ENCODE assay signal across 13 mouse cellular contexts in the genomic region with DNA sequence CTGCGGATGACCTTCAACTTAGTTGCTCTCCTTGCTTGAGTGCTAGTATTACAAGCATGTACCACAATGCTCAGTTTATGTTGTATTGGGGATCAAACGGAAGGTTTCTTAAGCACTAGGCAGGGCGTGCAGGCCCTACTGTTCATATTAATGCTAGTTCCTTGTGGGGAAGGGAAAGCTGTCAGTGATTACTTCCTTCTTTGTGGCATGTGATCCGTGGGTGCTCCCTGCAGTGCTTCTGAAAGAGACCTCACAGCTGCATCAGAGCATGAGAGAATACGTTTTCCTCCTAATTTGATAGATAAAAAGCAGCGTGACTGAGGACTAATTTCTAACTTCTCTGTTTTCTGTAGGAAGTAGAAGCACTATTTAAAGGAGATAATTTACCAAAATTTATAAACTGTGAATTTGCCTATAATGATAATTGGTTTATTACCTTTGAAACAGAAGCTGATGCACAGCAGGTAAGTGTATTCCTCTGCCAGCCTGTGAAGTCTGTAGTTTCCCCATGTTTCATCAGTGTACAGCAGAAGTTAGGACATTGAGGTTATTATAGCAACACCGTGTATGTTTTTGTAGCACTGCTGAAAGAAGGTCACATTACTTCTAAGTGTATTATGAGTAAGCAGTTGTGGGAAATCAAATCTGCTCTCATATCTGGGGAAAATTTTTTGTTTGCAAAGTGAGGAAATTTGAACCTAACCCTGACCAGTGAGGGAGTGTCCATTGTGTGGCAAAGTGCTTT. TPM values are rescaled to one million over a fixed set of nuclear protein-coding genes. Genes with fewer than 3 reads are reported as not detected.
DNase-seq lines count a peak whose midpoint lies in the region; TF ChIP-seq lines count a peak whose summit lies in the region.
"Had no signal": no experiment of that assay in that cellular context is flagged by ENCODE, and none has a peak within 500 bp of the region (broad histone marks: within the 10 kb centered on the region; RNA-seq: fewer than 3 reads in every experiment).

No protein-coding gene starts in this region.

- no peaks in the 10 kb centered on the region for H3K4me1 ChIP-seq in liver, adult 2 months (ENCODE audit: control insufficient read depth, insufficient read depth, low read length)
- H3K4me1 ChIP-seq in brown adipose tissue, adult 24 weeks (ENCODE audit: control insufficient read depth, insufficient read depth, insufficient read length, low read length): peaks cover 2% of the 10 kb centered on the region; the same call in 1 of the 2 replicates
- H3K4me1 ChIP-seq in olfactory bulb, adult 2 months (ENCODE audit: control insufficient read depth, insufficient read depth, low read length): 0 out of 2 replicates have a peak, but pooled peaks cover 2% of the 10 kb centered on the region

- TF ChIP-seq POLR2A in liver, adult 2 months (IDR thresholded peaks at IDR 0.05; ENCODE audit: extremely low read depth, insufficient read depth, low read length): no peak
- no peak for TF ChIP-seq POLR2A in olfactory bulb, adult 2 months (IDR thresholded peaks at IDR 0.05; ENCODE audit: insufficient read depth, low read depth, low read length)

- H3K9ac ChIP-seq in liver, adult 2 months (ENCODE audit: low read depth, low read length): no peak overlapping the region
- H3K9ac ChIP-seq: limb, embryonic 12.5 days had no signal

- DNase-seq in liver, adult 2 months (ENCODE audit: extremely low read depth, low read depth, low spot score): peak; percentile 26
- DNase-seq in liver (no peak), MEL-GATA-1-ER (ENCODE audit: extremely low read depth, low read depth) (peak; percentile 31)
- no peak for DNase-seq in right cerebral cortex, postnatal 10 days (ENCODE audit: low spot score in 2 of 2)
- no peak for DNase-seq in spleen, postnatal 4 days (ENCODE audit: low spot score in 2 of 2)
- DNase-seq in adrenal gland, adult 2 months: no peak
- DNase-seq: cerebellum, adult 8-10 months; gastrocnemius, postnatal 25 days; kidney, adult 18-20 months; right cerebral cortex, adult 18-20 months had no signal

- no peak overlapping the region for H3K4me3 ChIP-seq in liver, adult 2 months (ENCODE audit: insufficient read depth, low read depth, low read length)
- H3K4me3 ChIP-seq in brown adipose tissue, adult 24 weeks (ENCODE audit: insufficient read depth, low read depth, low read length): no peak overlapping the region
- H3K4me3 ChIP-seq in olfactory bulb, adult 2 months (ENCODE audit: insufficient read depth, low read depth, low read length): no peak overlapping the region
- H3K4me3 ChIP-seq: limb, embryonic 12.5 days had no signal

- 85% methylated on average over 7 of the region's 7 CpGs for WGBS in liver, adult 2 months
- WGBS in olfactory bulb, adult 2 months: 30% methylated on average over 7 of the region's 7 CpGs

- TF ChIP-seq CTCF in liver, adult 2 months (IDR thresholded peaks at IDR 0.05; ENCODE audit: low read depth, low read length): no peak
- TF ChIP-seq CTCF in olfactory bulb, adult 2 months (IDR thresholded peaks at IDR 0.05; ENCODE audit: insufficient read depth, low read depth, low read length): no peak

- H3K27ac ChIP-seq in liver, adult 2 months (replicated peaks; ENCODE audit: insufficient read depth, low read depth, low read length): no peak overlapping the region
- H3K27ac ChIP-seq in brown adipose tissue, adult 24 weeks (replicated peaks; ENCODE audit: low read depth, low read length): peak overlapping the region; percentile 62
- H3K27ac ChIP-seq in olfactory bulb, adult 2 months (ENCODE audit: insufficient read depth, low read depth, low read length): peak overlapping the region; percentile 64
- H3K27ac ChIP-seq: limb, embryonic 12.5 days had no signal

- peaks cover 76% of the 10 kb centered on the region for H3K36me3 ChIP-seq in liver, adult 2 months (ENCODE audit: control insufficient read depth, insufficient read depth, low read length)

- peaks cover 3% of the 10 kb centered on the region; the same call in 1 of the 2 replicates for H3K79me2 ChIP-seq in liver, adult 2 months (ENCODE audit: control insufficient read depth, insufficient read depth, low read length)

- no peaks in the 10 kb centered on the region for H3K27me3 ChIP-seq in liver, adult 2 months (ENCODE audit: control insufficient read depth, insufficient read depth, low read length)
- H3K27me3 ChIP-seq: limb, embryonic 12.5 days had no signal

RNA-seq across cellular contexts. Expression of a gene that starts 56.0 kb away (rescaled TPM):
- total RNA-seq in liver, adult 2 months (2014; rRNA removed): 34.2 TPM in 2 replicates
- 18.1 and 20.4 TPM in 2 replicates for polyA plus RNA-seq in liver, adult 2 months (2012; rRNA removed)
- 24.5 and 24.6 TPM in 2 replicates for polyA plus RNA-seq in brown adipose tissue, adult 24 weeks (2012; ENCODE audit: insufficient read depth, insufficient read length, missing spikeins)
- not detected in 2 replicates for polyA plus RNA-seq in olfactory bulb, adult 2 months (2012; ENCODE audit: insufficient read depth, insufficient read length, low replicate concordance, missing spikeins)
- total RNA-seq in adrenal gland, adult 2 months (2021): 10 to 100 TPM; 49.1 to 72.2 TPM
- 14.2 and 19.8 TPM in 2 replicates for polyA plus RNA-seq in adrenal gland, adult 2 months (2012; rRNA removed)

Comparison
In these comparisons a context has a peak if more than half of its experiments do, and no peak if none do; other contexts are left out.
1. DNase-seq: peak in liver, adult 2 months (single experiment) and MEL-GATA-1-ER (single experiment); none in liver (single experiment), right cerebral cortex, postnatal 10 days (0 of 2), spleen, postnatal 4 days (0 of 2) and adrenal gland, adult 2 months (single experiment).